Mouse (Mus musculus) ovary, adult 18-20 months (tissue): ENCODE measurements around the gene Mboat1.
A peak's percentile ranks its signal among the peaks of the same experiment; 100 is the strongest.

Experiments
- DNase-seq: peaks from one replicate; pipeline ENCODE4 v3.0.0; 2022; ENCODE audit warnings: low spot score, mixed read lengths

Gene Mboat1

DNA sequence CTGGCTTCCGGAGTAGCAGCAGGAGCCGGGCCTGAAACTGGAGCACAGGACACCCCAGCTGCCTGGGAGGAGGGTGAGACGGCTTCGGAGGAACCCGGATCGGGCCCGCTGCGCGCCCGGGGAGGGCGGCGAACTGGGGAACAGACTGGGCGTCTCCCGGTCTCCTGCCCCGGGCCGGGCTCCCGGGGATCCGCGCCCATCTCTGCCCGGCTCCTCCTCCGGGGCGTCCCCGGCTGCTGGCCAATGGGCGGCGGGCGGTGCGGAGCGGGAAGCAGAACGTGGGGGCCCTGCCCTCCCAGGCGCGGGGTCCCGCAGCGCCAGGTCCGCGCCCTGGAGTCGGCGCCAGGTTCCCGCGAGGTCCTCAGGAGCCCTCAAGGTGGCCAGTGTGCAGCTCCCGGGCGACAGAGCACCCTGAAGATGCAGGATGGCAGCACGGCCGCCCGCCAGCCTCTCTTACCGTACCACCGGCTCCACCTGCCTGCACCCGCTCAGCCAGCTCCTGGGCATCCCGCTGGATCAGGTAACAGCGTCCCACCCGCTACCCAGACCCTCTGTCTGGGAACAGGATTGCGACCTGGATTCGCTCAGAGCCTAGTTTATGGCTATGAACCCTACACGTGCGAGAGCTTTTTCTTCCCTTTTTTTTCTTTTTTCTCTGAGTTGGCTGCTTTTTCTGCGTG is at the start of gene Mboat1:
TSS of gene Mboat1 (plus strand) at position 247 of the 680 bp plus-strand sequence.
- DNase-seq = peak; percentile 79

GRCm38 (mm10) chr13:30093086-30093485 is 43.2 kb upstream of the Mboat1 start:
- DNase-seq = no peak

GRCm38 (mm10) chr13:30095851-30096250 is 40.4 kb upstream of the Mboat1 start:
- no peak for DNase-seq

GRCm38 (mm10) chr13:30096536-30096935 is 39.8 kb upstream of the Mboat1 start:
- no peak for DNase-seq

DNA sequence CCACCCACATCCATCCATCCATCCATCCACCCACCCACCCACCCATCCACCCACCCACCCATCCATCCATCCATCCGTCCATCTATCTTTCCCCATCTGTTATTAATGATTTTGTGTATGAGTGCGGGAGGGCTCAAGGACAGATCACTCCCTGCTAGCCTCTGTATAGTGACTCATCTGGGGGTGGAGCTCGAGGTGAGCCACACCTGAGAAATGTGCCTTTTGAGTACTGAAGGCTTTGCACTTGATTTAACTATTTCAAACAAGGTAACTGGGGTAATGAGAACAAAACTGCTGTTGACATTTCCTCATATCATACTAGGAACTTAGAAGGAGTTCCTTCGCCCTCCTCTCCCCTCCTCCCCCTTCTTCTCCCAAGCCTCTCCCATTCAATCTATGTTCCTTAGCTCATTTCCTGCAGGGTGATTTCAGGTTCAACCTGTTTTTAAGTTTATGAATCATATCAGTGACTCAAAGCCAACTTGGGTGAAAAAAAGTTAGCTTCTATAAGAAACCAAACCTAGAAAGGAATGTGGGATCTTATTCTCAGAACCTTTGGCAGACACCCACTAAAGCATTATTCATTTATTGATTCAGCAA is 27.2 kb upstream of the Mboat1 start:
- no peak for DNase-seq

- DNase-seq = no peak
These were observed 20.5 kb upstream of the Mboat1 start for GRCm38 (mm10) chr13:30115792-30116191.

DNA sequence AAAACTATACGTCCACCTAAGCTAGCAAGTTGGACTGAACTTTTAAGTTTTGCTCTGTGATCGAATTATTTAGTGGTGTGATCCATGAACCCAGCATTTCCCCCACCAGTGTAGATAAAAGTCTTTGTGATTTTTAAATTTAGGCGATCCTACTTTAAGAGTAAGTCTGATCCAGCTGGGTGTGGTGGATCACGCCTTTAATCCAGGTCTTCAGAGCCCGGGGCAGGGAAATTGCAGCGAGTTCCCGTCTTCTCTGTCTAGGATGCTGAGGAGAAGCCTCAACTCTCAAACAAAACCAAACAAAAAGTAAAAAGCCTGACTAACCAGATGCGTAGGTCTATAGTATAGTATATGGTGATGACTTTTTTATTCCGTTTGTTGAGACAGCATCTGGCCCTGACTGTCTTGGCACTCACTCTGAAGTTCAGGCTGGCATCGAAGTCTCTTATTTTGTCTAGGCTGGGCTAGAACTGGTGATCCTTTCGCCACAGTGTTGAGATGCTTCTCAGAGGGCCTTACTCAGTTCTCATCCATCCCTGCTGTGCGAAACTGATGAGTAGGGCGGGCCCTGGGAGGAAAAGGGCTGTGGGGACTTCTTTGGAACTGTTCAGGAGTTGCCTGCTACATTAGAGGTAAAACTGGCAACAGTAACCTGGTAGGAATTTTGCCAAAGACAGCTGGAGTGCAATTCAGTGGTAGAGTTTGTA is 787 bp downstream of the Mboat1 start:
- no peak for DNase-seq

DNA sequence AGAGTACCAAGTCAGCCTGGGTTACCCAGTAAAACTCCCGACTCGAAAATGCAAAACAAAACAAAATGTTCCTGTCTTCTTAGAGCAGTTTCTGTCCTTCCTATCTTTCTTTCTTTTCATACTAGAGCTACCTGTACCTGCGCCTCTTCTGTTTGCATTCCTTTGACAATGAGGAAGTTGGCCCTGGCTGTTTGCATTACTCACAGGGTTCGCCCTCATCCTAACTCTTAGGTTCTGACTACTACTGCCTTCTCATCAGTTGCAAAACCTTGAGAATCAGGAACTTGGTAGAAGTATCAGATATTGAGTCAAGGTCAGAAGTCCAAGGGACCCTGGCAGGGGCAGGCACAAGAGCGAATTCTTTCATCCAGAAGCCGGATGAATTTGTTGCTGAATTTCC is 1.7 kb downstream of the Mboat1 start:
- DNase-seq = no peak

DNA sequence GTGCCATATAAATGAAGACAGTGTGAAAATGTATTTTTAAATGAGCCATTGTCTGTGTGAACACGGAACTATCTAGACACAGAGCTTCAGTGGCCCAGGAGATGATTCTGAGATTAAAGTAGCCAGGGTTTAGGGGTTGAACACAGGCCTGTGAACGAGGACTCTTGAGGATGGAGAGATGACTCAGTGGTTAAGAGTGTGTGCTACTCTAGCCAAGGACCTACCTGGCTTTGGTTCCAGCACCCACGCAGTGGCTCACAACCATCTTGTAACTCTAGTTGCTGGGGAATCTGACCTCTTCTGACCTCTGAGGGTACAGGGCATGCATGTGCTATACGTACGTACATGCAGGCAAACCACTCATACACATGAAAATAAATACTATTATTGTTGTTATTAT is 3.9 kb downstream of the Mboat1 start:
- DNase-seq = no peak

GRCm38 (mm10) chr13:30140646-30141045 is 4.4 kb downstream of the Mboat1 start:
- no peak for DNase-seq

- no peak for DNase-seq
These were observed 5.7 kb downstream of the Mboat1 start for GRCm38 (mm10) chr13:30141996-30142395.

GRCm38 (mm10) chr13:30146468-30146867 is 10.2 kb downstream of the Mboat1 start:
- DNase-seq = no peak

GRCm38 (mm10) chr13:30154264-30154663 is 18.0 kb downstream of the Mboat1 start:
- DNase-seq = no peak

DNA sequence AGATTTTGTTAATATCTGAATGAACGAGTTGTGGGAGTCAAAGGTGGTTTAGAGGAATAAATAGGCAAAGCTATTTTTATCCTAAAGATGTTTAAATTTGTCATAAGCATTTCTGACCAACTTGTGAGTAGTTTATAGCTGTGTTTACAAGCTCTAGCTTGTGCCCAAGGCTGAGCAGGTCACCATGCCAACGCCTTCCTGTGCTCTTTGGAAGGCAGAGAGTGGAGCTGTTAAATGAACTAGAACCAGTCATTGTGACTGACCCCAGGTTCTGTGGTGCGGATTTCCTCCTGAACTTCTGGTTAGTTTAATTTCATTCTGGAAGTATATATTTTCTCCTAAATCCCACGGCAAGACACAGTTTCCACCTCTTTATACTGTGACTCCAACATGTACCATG is 23.3 kb downstream of the Mboat1 start:
- no peak for DNase-seq

- DNase-seq = no peak
These were observed 27.2 kb downstream of the Mboat1 start for GRCm38 (mm10) chr13:30163521-30163920.

DNA sequence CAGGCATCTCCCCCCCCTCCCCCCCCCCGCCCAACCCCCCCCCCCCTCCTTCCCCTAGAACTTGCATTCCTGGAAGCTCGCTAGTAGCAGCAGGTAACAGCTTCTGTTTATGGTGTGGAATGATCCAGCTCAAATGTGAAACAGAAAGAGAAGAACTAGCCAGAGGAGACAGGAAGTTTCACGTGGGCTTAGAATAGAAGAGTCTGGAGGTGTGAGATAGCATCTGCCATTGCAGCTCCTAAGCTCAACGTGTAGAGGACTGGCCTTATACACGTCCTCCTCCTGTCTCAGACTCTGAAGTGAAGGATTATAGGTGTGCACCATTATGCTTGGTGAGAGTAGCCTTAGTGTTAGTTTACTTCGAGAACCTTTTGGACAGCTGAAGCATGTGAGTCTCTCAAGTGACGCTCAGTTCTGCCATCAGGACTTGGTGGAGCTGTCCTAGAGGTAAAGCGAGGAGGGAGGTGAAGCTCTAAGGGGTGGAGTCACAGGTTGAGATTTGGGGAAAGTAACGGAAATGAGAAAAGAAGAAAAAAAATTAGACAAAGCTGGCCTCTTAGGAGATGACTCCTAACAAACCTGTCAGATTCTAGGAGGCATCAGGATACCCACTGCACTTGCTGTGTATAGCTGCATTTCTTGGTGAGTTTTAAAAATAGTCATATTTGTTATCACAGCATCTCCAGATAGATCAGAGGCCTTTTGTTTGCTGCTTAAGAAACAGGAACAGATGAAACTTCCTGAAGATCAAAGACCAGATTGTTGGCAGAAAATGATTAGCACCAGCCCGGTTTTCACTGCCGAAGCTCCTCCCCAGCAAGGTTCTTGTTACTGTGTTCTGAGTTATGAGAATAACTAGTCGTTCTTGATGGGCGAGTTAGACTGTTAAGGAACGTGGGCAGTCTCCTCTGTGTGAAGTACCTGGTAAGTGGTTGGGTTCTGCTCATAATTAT is 30.1 kb downstream of the Mboat1 start:
- no peak for DNase-seq

GRCm38 (mm10) chr13:30167499-30167898 is 31.2 kb downstream of the Mboat1 start:
- DNase-seq = no peak

- no peak for DNase-seq
These were observed 32.5 kb downstream of the Mboat1 start for GRCm38 (mm10) chr13:30168803-30169202.

DNA sequence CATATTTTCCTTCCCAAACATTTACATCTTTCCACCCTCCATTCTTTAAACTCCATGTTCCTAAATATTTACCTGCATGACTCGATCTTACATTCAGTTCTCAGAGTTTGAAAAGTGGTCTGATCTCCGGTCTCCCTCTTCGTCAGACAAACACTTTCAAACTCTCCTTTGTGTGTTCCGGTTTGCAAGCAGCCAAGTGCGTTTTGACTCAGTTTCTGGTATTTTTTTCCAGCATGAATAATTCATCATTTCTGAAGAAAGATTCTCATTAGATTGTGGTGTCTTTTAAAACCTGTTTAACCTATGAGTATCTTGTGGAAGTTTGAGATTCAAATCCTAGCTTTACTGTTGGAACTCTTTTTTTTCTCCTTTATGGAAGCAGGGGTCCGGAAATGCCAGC is 33.8 kb downstream of the Mboat1 start:
- DNase-seq = no peak

GRCm38 (mm10) chr13:30174586-30174985 is 38.3 kb downstream of the Mboat1 start:
- no peak for DNase-seq

DNA sequence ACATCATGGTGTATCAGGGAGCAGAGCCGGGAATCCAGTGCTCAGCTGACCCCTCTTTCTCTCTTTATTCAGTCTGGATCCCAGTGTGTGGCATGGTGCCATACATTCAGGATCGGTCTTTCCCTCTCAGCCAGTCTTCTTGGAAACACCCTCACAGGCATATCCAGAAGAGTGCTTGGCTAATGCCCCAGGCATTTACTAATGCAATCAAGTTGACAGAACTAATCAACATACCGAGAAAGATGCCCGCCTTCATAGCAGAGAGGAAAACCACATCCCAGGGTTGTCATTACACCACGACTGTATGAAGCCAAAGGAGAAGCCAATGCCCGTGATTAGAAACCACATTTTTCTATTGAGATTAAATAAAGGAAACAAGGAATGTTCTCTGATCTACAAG is 41.1 kb downstream of the Mboat1 start:
- no peak for DNase-seq

GRCm38 (mm10) chr13:30185549-30185948 is 49.3 kb downstream of the Mboat1 start:
- DNase-seq = no peak
